Mouse (Mus musculus): ENCODE data around the gene Cdc5l. TPM values are rescaled to one million over a fixed set of nuclear protein-coding genes. Genes with fewer than 3 reads are reported as not detected.
A peak's percentile ranks its signal among the peaks of the same experiment; 100 is the strongest.
"Not testable (repeated sequence)": the region's sequence is repeated elsewhere in the genome, so short reads cannot be mapped to it uniquely, and the experiment has no call there.

Gene Cdc5l
- polyA plus RNA-seq, 1 experiment from 2014 or later: 57.0 TPM

DNA sequence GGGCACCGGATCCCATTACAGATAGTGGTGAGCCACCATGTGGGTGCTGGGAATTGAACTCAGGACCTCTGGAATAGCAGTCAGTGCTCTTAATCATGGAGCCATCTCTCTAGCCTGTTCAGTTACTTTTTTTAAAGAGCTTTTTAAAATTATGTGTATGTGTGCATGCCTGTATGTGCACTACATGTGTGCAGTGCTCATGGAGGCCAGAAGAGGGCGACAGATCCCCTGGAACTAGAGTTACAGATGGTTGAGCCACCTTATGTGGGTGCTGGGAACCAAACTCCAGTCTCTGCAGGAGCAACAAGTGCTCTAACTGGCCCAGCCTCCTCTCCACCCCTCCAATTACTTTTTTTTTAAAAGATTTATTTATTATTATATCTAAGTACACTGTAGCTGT, 33.2 kb upstream of the Cdc5l start:
- no peak for ATAC-seq
- H3K9ac ChIP-seq (ENCODE audit: low read depth, low read length): no peak overlapping the region
- H3K36me3 ChIP-seq (ENCODE audit: control insufficient read depth, insufficient read depth, low read length): no peaks in the 10 kb centered on the region
- H3K27me3 ChIP-seq (replicated peaks; ENCODE audit: control insufficient read depth, insufficient read depth, low read length): no peaks in the 10 kb centered on the region
- no peak overlapping the region for H3K4me2 ChIP-seq (ENCODE audit: low read length)
- H3K4me1 ChIP-seq (ENCODE audit: control insufficient read depth, insufficient read depth, low read depth, low read length): no peaks in the 10 kb centered on the region
- H3K27ac ChIP-seq (ENCODE audit: low read depth, low read length): no peak overlapping the region
- no peak overlapping the region for H3K4me3 ChIP-seq (ENCODE audit: low read length)
- no peaks in the 10 kb centered on the region for H3K9me3 ChIP-seq (ENCODE audit: control insufficient read depth, low read length)
- WGBS: 61% methylated on average over 2 of the region's 2 CpGs

DNA sequence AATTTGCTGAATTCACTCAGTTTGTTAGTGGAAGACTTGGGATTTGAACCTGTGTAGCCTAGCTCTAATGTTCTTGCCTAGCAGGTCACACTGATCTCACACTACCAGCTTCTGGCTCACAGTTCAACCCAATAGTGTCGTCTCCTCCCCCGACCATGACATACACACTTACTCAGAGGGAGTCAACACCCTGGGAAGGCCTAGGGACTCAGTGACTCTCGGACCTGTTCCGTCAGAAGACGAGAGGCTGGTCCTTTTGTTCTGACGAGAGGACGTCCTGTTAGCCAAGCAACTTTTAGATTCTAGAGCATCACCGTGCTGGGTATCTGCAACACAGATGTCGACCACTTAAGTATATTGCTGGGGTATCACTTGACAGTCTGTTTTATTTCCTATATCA, 30.7 kb upstream of the Cdc5l start:
- Histone ChIP-seq H3K4me2 (ENCODE audit: low read length) (no peak overlapping the region), H3K36me3 (ENCODE audit: control insufficient read depth, insufficient read depth, low read length) (no peaks in the 10 kb centered on the region), H3K27ac (ENCODE audit: low read depth, low read length) (no peak overlapping the region), H3K27me3 (replicated peaks; ENCODE audit: control insufficient read depth, insufficient read depth, low read length) (no peaks in the 10 kb centered on the region), H3K9me3 (ENCODE audit: control insufficient read depth, low read length) (no peaks in the 10 kb centered on the region), H3K9ac (ENCODE audit: low read depth, low read length) (no peak overlapping the region), H3K4me1 (ENCODE audit: control insufficient read depth, insufficient read depth, low read depth, low read length) (no peaks in the 10 kb centered on the region), H3K4me3 (ENCODE audit: low read length) (no peak overlapping the region)
- no peak for ATAC-seq
- WGBS: 88% methylated on average over 9 of the region's 9 CpGs

DNA sequence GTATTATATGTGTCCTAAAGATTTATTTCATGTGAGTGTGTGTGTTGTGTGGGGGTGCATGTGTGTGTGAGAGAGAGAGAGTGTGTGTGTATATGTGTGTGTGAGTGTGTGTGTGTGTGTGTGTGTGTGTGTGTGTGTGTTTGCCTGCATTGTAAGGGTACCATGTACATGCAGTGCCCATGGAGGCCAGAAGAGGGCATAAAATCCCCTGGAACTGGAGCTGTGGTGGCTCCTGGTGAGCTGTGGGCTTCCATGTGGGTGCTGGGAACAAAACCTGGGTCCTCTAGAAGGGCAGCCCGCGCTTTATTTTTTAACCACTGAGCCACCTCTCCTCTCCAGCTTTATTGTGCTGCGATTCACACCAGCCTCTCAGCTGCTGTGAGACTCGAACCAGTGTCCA, 29.0 kb upstream of the Cdc5l start:
- WGBS: 98% methylated on average over 4 of the region's 4 CpGs
- no peak overlapping the region for H3K27ac ChIP-seq (ENCODE audit: low read depth, low read length)
- no peaks in the 10 kb centered on the region for H3K27me3 ChIP-seq (replicated peaks; ENCODE audit: control insufficient read depth, insufficient read depth, low read length)

DNA sequence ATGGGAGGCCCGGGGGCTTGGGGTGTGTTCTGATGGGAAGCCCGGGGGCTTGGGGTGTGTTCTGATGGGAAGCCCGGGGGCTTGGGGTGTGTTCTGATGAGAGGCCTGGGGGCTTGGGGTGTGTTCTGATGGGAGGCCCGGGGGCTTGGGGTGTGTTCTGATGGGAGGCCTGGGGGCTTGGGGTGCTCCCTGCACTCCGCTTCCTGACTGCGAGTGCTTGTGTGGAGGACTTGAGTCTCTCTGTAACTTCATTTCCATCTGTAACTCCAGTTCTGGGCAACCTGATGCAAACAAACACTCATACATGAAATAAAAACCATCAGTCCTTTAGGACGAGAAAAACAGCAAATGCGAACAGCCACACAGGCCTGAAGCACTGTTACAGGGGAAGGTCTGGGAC, 25.5 kb upstream of the Cdc5l start:
- ATAC-seq: no peak
- Histone ChIP-seq H3K9ac (ENCODE audit: low read depth, low read length) (no peak overlapping the region), H3K36me3 (ENCODE audit: control insufficient read depth, insufficient read depth, low read length) (no peaks in the 10 kb centered on the region), H3K27me3 (replicated peaks; ENCODE audit: control insufficient read depth, insufficient read depth, low read length) (no peaks in the 10 kb centered on the region), H3K27ac (ENCODE audit: low read depth, low read length) (no peak overlapping the region), H3K4me1 (ENCODE audit: control insufficient read depth, insufficient read depth, low read depth, low read length) (peaks cover 3% of the 10 kb centered on the region), H3K4me2 (ENCODE audit: low read length) (no peak overlapping the region), H3K9me3 (ENCODE audit: control insufficient read depth, low read length) (no peaks in the 10 kb centered on the region), H3K4me3 (ENCODE audit: low read length) (no peak overlapping the region)
- 89% methylated on average over 8 of the region's 8 CpGs for WGBS

More for the DNA sequence above, 29.0 kb upstream of the Cdc5l start:
- Histone ChIP-seq H3K9me3 (ENCODE audit: control insufficient read depth, low read length) (no peaks in the 10 kb centered on the region), H3K4me2 (ENCODE audit: low read length) (no peak overlapping the region), H3K4me3 (ENCODE audit: low read length) (no peak overlapping the region), H3K36me3 (ENCODE audit: control insufficient read depth, insufficient read depth, low read length) (no peaks in the 10 kb centered on the region), H3K4me1 (ENCODE audit: control insufficient read depth, insufficient read depth, low read depth, low read length) (no peaks in the 10 kb centered on the region), H3K9ac (ENCODE audit: low read depth, low read length) (no peak overlapping the region)
- ATAC-seq: no peak

DNA sequence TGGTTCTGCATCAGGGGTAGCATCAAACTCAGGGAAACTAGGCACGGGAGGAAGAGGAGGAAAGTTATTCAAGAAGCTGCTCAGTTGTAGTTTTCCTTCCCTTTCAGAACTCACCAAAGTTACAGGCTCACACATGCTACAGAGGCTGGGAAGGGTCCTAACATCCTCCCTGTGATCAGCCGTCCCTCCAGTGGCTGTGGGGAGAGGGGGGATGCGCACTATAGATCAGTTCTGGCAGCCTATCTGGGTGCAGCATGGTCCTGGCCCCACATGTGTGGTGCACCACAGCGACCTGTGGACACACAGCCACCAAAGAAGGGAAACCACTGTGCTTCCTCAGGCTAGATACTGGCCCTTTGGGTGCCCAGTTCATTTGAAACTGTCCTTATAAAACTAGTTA, 25.0 kb upstream of the Cdc5l start:
- no peak overlapping the region for H3K9ac ChIP-seq (ENCODE audit: low read depth, low read length)
- H3K4me1 ChIP-seq (ENCODE audit: control insufficient read depth, insufficient read depth, low read depth, low read length): peaks cover 3% of the 10 kb centered on the region
- no peak overlapping the region for H3K27ac ChIP-seq (ENCODE audit: low read depth, low read length)
- H3K4me3 ChIP-seq (ENCODE audit: low read length): no peak overlapping the region
- H3K9me3 ChIP-seq (ENCODE audit: control insufficient read depth, low read length): no peaks in the 10 kb centered on the region
- WGBS: 85% methylated on average over 4 of the region's 4 CpGs
- H3K36me3 ChIP-seq (ENCODE audit: control insufficient read depth, insufficient read depth, low read length): no peaks in the 10 kb centered on the region
- no peak for ATAC-seq
- H3K27me3 ChIP-seq (replicated peaks; ENCODE audit: control insufficient read depth, insufficient read depth, low read length): no peaks in the 10 kb centered on the region
- H3K4me2 ChIP-seq (ENCODE audit: low read length): no peak overlapping the region

DNA sequence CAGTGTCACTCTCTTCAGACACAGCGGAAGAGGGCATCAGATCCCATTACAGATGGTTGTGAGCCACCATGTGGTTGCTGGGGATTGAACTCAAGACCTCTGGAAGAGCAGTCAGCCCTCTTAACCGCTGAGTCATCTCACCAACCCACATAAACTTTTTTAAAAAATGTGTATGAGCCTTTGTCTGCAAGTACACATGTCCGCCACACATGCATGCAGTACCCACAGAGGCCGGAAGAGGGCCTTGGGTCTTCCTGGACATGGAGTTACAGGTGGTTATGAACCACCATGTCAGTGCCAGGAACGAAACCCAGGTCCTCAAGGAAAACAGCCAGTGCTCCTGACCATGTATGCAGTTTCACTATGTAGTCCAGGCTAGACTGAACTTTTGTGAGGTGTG, 23.9 kb upstream of the Cdc5l start:
- 89% methylated on average over 5 of the region's 5 CpGs for WGBS

DNA sequence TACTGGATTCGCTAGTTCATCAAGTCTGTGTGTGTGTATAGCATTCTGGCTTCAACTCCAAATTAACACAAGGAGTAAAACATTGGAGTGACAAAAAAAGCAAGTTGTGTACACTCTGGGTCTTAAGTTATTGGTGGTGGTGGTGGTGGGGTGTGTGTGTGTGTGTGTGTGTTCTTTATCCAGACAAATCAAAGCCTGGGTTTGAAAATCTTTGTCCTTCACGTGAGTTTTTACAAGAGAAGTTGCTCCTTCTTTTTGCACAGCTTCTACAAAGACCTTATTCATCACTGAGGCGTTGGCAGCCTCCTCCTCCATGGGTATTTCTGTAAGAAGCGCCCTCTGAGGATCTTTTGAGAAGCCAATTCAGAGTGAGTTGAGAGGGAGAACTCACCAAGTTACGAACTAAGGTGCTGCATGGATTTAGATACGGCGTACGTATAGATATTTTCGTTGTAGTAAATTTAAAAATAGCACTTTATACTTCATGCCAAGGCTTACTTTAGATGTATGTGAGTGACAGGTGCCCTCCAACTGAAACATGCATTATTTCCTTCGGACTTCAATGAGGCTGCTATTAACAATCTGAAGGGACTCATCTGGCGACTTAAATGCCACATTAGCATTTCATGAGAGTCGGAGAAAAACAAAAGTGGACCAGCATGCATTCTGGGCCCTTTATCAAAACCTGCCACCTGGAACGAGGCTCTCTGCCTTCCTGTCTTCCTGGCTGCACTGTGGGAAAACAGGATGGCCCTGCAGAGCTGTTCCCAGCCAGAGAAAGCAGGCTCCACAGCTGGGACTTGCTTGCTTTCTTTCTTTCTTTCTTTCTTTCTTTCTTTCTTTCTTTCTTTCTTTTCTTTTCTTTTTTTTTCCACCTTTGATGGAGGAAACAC, 23.0 kb upstream of the Cdc5l start:
- peak; percentile 64; the same call in 1 of the 2 replicates for ATAC-seq
- H3K4me3 ChIP-seq (ENCODE audit: low read length): no peak overlapping the region
- peaks cover 3% of the 10 kb centered on the region for H3K4me1 ChIP-seq (ENCODE audit: control insufficient read depth, insufficient read depth, low read depth, low read length)
- H3K27ac ChIP-seq (ENCODE audit: low read depth, low read length): no peak overlapping the region
- no peaks in the 10 kb centered on the region for H3K9me3 ChIP-seq (ENCODE audit: control insufficient read depth, low read length)
- H3K36me3 ChIP-seq (ENCODE audit: control insufficient read depth, insufficient read depth, low read length): no peaks in the 10 kb centered on the region
- H3K9ac ChIP-seq (ENCODE audit: low read depth, low read length): no peak overlapping the region
- no peak overlapping the region for H3K4me2 ChIP-seq (ENCODE audit: low read length)
- 31% methylated on average over 13 of the region's 13 CpGs for WGBS
- H3K27me3 ChIP-seq (replicated peaks; ENCODE audit: control insufficient read depth, insufficient read depth, low read length): no peaks in the 10 kb centered on the region

More for the DNA sequence above, 23.9 kb upstream of the Cdc5l start:
- ATAC-seq: no peak
- no peaks in the 10 kb centered on the region for H3K27me3 ChIP-seq (replicated peaks; ENCODE audit: control insufficient read depth, insufficient read depth, low read length)
- no peak overlapping the region for H3K4me3 ChIP-seq (ENCODE audit: low read length)
- H3K4me1 ChIP-seq (ENCODE audit: control insufficient read depth, insufficient read depth, low read depth, low read length): peaks cover 3% of the 10 kb centered on the region
- H3K9ac ChIP-seq (ENCODE audit: low read depth, low read length): no peak overlapping the region
- no peak overlapping the region for H3K27ac ChIP-seq (ENCODE audit: low read depth, low read length)
- H3K9me3 ChIP-seq (ENCODE audit: control insufficient read depth, low read length): no peaks in the 10 kb centered on the region
- no peaks in the 10 kb centered on the region for H3K36me3 ChIP-seq (ENCODE audit: control insufficient read depth, insufficient read depth, low read length)
- no peak overlapping the region for H3K4me2 ChIP-seq (ENCODE audit: low read length)

DNA sequence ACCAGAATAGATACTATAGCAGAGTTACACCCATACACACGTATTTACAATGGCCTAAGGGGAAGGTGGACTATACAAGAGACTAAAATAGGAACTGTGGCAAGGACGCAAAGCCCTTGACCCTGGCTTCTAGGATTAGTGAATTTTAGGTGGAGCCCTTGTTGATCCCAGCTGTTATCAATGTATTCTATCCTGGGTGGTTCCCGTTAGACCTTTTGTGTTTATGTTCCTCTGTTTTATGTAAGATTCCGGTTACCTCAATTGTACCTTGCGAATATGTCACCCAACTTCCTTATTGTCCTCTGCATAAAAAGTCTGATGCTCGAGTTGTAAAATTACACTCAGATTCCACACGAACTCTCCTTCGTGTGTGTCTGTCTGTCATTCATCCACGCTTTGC, 22.2 kb upstream of the Cdc5l start:
- H3K4me3 ChIP-seq (ENCODE audit: low read length); H3K9ac ChIP-seq (ENCODE audit: low read depth, low read length); H3K27ac ChIP-seq (ENCODE audit: low read depth, low read length); H3K36me3 ChIP-seq (ENCODE audit: control insufficient read depth, insufficient read depth, low read length); H3K9me3 ChIP-seq (ENCODE audit: control insufficient read depth, low read length); H3K27me3 ChIP-seq (replicated peaks; ENCODE audit: control insufficient read depth, insufficient read depth, low read length); H3K4me2 ChIP-seq (ENCODE audit: low read length); H3K4me1 ChIP-seq (ENCODE audit: control insufficient read depth, insufficient read depth, low read depth, low read length); ATAC-seq: not testable (repeated sequence)
- WGBS: 82% methylated on average over 8 of the region's 9 CpGs

DNA sequence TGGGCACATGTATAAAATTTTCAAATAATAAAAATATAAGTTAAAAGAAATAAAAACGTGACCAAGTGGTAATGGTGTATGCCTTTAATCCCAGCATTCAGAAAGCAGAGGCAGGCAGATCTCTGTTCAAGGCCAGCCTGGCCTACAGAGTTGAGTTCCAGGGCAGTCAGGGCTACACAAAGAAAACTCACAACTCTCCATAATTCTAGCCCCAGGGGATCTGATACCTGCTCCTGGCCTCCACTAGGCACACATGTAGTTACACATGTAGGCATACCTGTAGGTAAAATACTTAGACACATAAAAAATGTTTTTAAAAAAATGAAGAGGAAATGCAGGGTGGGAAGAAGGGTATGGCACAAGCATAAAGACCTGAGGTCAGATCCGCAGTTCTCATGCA, 21.3 kb upstream of the Cdc5l start:
- Histone ChIP-seq H3K4me2 (ENCODE audit: low read length) (no peak overlapping the region), H3K36me3 (ENCODE audit: control insufficient read depth, insufficient read depth, low read length) (no peaks in the 10 kb centered on the region), H3K4me3 (ENCODE audit: low read length) (no peak overlapping the region), H3K9me3 (ENCODE audit: control insufficient read depth, low read length) (no peaks in the 10 kb centered on the region), H3K9ac (ENCODE audit: low read depth, low read length) (no peak overlapping the region), H3K27ac (ENCODE audit: low read depth, low read length) (no peak overlapping the region), H3K27me3 (replicated peaks; ENCODE audit: control insufficient read depth, insufficient read depth, low read length) (no peaks in the 10 kb centered on the region), H3K4me1 (ENCODE audit: control insufficient read depth, insufficient read depth, low read depth, low read length) (peaks cover 3% of the 10 kb centered on the region)
- WGBS: 88% methylated on average over 2 of the region's 2 CpGs
- no peak for ATAC-seq
